Mouse (Mus musculus): ENCODE measurements around the gene Sbk3. TPM values are rescaled to one million over a fixed set of nuclear protein-coding genes. Genes with fewer than 3 reads are reported as not detected.

Gene Sbk3
- total and polyA plus RNA-seq, 2 experiments from 2014 or later, result 0.76 TPM

GRCm38 (mm10) chr7:4999876-5000275 is 28.9 kb upstream of the Sbk3 start:
- Histone ChIP-seq H3K4me1 (ENCODE audit: insufficient read depth) (peaks cover 11% of the 10 kb centered on the region; the same call in 1 of the 2 replicates), H3K4me2 (ENCODE audit: low read depth) (no peak overlapping the region), H3K4me3 (ENCODE audit: low read depth, low read length) (no peak overlapping the region), H3K9me3 (ENCODE audit: low read length) (no peaks in the 10 kb centered on the region), H3K27ac (ENCODE audit: low read depth, low read length) (no peak overlapping the region), H3K9ac (no peak overlapping the region), H3K36me3 (ENCODE audit: insufficient read depth) (no peaks in the 10 kb centered on the region), H3K27me3 (ENCODE audit: insufficient read depth, low read length) (no peaks in the 10 kb centered on the region)
- 75% methylated on average over 2 of the region's 2 CpGs for WGBS
- 0 out of 2 replicates have a peak, but pooled peaks have one; percentile 13 for TF ChIP-seq CTCF (IDR thresholded peaks at IDR 0.05; ENCODE audit: low read depth)
- no peak for ATAC-seq
- no peak for DNase-seq

GRCm38 (mm10) chr7:4996934-4997333 is 26.0 kb upstream of the Sbk3 start:
- Histone ChIP-seq H3K27ac (ENCODE audit: low read depth, low read length) (peak overlapping the region; percentile 81), H3K27me3 (ENCODE audit: insufficient read depth, low read length) (no peaks in the 10 kb centered on the region), H3K9ac (peak overlapping the region; percentile 88; the same call in 1 of the 2 replicates), H3K4me3 (ENCODE audit: low read depth, low read length) (peak overlapping the region; percentile 83), H3K4me1 (ENCODE audit: insufficient read depth) (peaks cover 16% of the 10 kb centered on the region; the same call in 1 of the 2 replicates), H3K9me3 (ENCODE audit: low read length) (no peaks in the 10 kb centered on the region), H3K4me2 (ENCODE audit: low read depth) (peak overlapping the region; percentile 52), H3K36me3 (ENCODE audit: insufficient read depth) (peaks cover 16% of the 10 kb centered on the region)
- 55% methylated on average over 6 of the region's 8 CpGs for WGBS
- TF ChIP-seq CTCF (IDR thresholded peaks at IDR 0.05; ENCODE audit: low read depth), result no peak
- no peak for DNase-seq
- no peak for ATAC-seq

- Histone ChIP-seq H3K4me2 (ENCODE audit: low read depth) (peak within 1 kb of the TSS; percentile 52), H3K4me3 (ENCODE audit: low read depth, low read length) (peak within 1 kb of the TSS; percentile 83), H3K4me1 (ENCODE audit: insufficient read depth) (peaks cover 16% of the 10 kb centered on the region; the same call in 1 of the 2 replicates), H3K36me3 (ENCODE audit: insufficient read depth) (peaks cover 20% of the 10 kb centered on the region), H3K27me3 (ENCODE audit: insufficient read depth, low read length) (no peaks in the 10 kb centered on the region), H3K9ac (peak within 1 kb of the TSS; percentile 88), H3K9me3 (ENCODE audit: low read length) (no peaks in the 10 kb centered on the region), H3K27ac (ENCODE audit: low read depth, low read length) (peak within 1 kb of the TSS; percentile 81)
- 5% methylated on average over 16 of the region's 26 CpGs for WGBS
- ATAC-seq (peak; percentile 89), DNase-seq (peak; percentile 96)
- no peak for TF ChIP-seq CTCF (IDR thresholded peaks at IDR 0.05; ENCODE audit: low read depth)
Measured at GRCm38 (mm10) chr7:4996003-4996895, 25.3 kb upstream of the Sbk3 start, which contains the start of gene Zfp579. Gene Zfp579 (minus strand): TSS chr7:4996158.

GRCm38 (mm10) chr7:4995268-4996002 is 24.5 kb upstream of the Sbk3 start:
- Histone ChIP-seq H3K9ac (peak overlapping the region; percentile 88), H3K9me3 (ENCODE audit: low read length) (no peaks in the 10 kb centered on the region), H3K27me3 (ENCODE audit: insufficient read depth, low read length) (no peaks in the 10 kb centered on the region), H3K27ac (ENCODE audit: low read depth, low read length) (peak overlapping the region; percentile 81), H3K4me1 (ENCODE audit: insufficient read depth) (peaks cover 16% of the 10 kb centered on the region; the same call in 1 of the 2 replicates), H3K36me3 (ENCODE audit: insufficient read depth) (peaks cover 20% of the 10 kb centered on the region), H3K4me3 (ENCODE audit: low read depth, low read length) (peak overlapping the region; percentile 83), H3K4me2 (ENCODE audit: low read depth) (peak overlapping the region; percentile 52)
- TF ChIP-seq CTCF (IDR thresholded peaks at IDR 0.05; ENCODE audit: low read depth), result no peak
- ATAC-seq, result peak; percentile 58
- no peak for DNase-seq
- WGBS, result 5% methylated on average over 19 of the region's 19 CpGs

- Histone ChIP-seq H3K4me3 (ENCODE audit: low read depth, low read length) (0 out of 2 replicates have a peak overlapping the region, but pooled peaks have one; percentile 83), H3K36me3 (ENCODE audit: insufficient read depth) (peaks cover 20% of the 10 kb centered on the region), H3K27me3 (ENCODE audit: insufficient read depth, low read length) (no peaks in the 10 kb centered on the region), H3K9ac (no peak overlapping the region), H3K4me1 (ENCODE audit: insufficient read depth) (peaks cover 16% of the 10 kb centered on the region; the same call in 1 of the 2 replicates), H3K4me2 (ENCODE audit: low read depth) (peak overlapping the region; percentile 52), H3K27ac (ENCODE audit: low read depth, low read length) (no peak overlapping the region), H3K9me3 (ENCODE audit: low read length) (no peaks in the 10 kb centered on the region)
- DNase-seq (no peak), ATAC-seq (no peak)
- no peak for TF ChIP-seq CTCF (IDR thresholded peaks at IDR 0.05; ENCODE audit: low read depth)
- WGBS, result 57% methylated on average over 59 of the region's 59 CpGs
Measured at GRCm38 (mm10) chr7:4993999-4994788, 23.2 kb upstream of the Sbk3 start.

- Histone ChIP-seq H3K27me3 (ENCODE audit: insufficient read depth, low read length) (no peaks in the 10 kb centered on the region), H3K4me1 (ENCODE audit: insufficient read depth) (peaks cover 16% of the 10 kb centered on the region; the same call in 1 of the 2 replicates), H3K9me3 (ENCODE audit: low read length) (no peaks in the 10 kb centered on the region), H3K27ac (ENCODE audit: low read depth, low read length) (no peak overlapping the region), H3K9ac (no peak overlapping the region), H3K36me3 (ENCODE audit: insufficient read depth) (peaks cover 20% of the 10 kb centered on the region), H3K4me3 (ENCODE audit: low read depth, low read length) (no peak overlapping the region), H3K4me2 (ENCODE audit: low read depth) (peak overlapping the region; percentile 52; the same call in 1 of the 2 replicates)
- DNase-seq, result no peak
- WGBS, result 54% methylated on average over 55 of the region's 55 CpGs
- TF ChIP-seq CTCF (IDR thresholded peaks at IDR 0.05; ENCODE audit: low read depth), result no peak
- no peak for ATAC-seq
Measured at GRCm38 (mm10) chr7:4993347-4993998, 22.5 kb upstream of the Sbk3 start.
